Mouse (Mus musculus): Measurements from ENCODE around the gene Ecm1. TPM values are rescaled to one million over a fixed set of nuclear protein-coding genes. Genes with fewer than 3 reads are reported as not detected.

The Ecm1 gene
- polyA plus RNA-seq, 1 experiment from 2014 or later, result 10.9 TPM

Small RNAs within 50 kb of the gene (microRNA-seq; reads per million reads assigned to microRNA genes)
- 0.44 reads per million for gene Mir7014

Other genes with a start within 250 kb of the Ecm1 start
- 2.2 and 7.6 TPM in 2 replicates for gene Ctsk, start 240.3 kb downstream of the Ecm1 start, polyA plus RNA-seq (2014; fragmentation: Nextera tagmentation; extraction: Ambion mirVana)
- 8.1 and 17.1 TPM in 2 replicates for gene Ctss, start 212.8 kb downstream of the Ecm1 start, polyA plus RNA-seq (2014; fragmentation: Nextera tagmentation; extraction: Ambion mirVana)
- not detected in 2 replicates for gene Hormad1, start 179.9 kb downstream of the Ecm1 start, polyA plus RNA-seq (2014; fragmentation: Nextera tagmentation; extraction: Ambion mirVana)
- 34.0 and 36.9 TPM in 2 replicates for gene Golph3l, start 150.6 kb downstream of the Ecm1 start, polyA plus RNA-seq (2014; fragmentation: Nextera tagmentation; extraction: Ambion mirVana)
- gene Ensa, start 114.6 kb downstream of the Ecm1 start, polyA plus RNA-seq (2014; fragmentation: Nextera tagmentation; extraction: Ambion mirVana), result 97.0 and 103 TPM in 2 replicates
- gene Mcl1, start 80.8 kb downstream of the Ecm1 start, polyA plus RNA-seq (2014; fragmentation: Nextera tagmentation; extraction: Ambion mirVana), result 44.1 and 65.7 TPM in 2 replicates
- 0.80 and 1.1 TPM in 2 replicates for gene Adamtsl4, start 51.7 kb downstream of the Ecm1 start, polyA plus RNA-seq (2014; fragmentation: Nextera tagmentation; extraction: Ambion mirVana)
- 41.6 and 52.3 TPM in 2 replicates for gene Tars2, start 20.6 kb upstream of the Ecm1 start, polyA plus RNA-seq (2014; fragmentation: Nextera tagmentation; extraction: Ambion mirVana)
- 21.7 and 22.3 TPM in 2 replicates for gene Rprd2, start 79.3 kb upstream of the Ecm1 start, polyA plus RNA-seq (2014; fragmentation: Nextera tagmentation; extraction: Ambion mirVana)
- 34.0 and 44.1 TPM in 2 replicates for gene Prpf3, start 116.3 kb upstream of the Ecm1 start, polyA plus RNA-seq (2014; fragmentation: Nextera tagmentation; extraction: Ambion mirVana)
- 271 and 314 TPM in 2 replicates for gene Mrps21, start 131.9 kb upstream of the Ecm1 start, polyA plus RNA-seq (2014; fragmentation: Nextera tagmentation; extraction: Ambion mirVana)
- 3.1 and 3.9 TPM in 2 replicates for gene Ciart, start 142.7 kb upstream of the Ecm1 start, polyA plus RNA-seq (2014; fragmentation: Nextera tagmentation; extraction: Ambion mirVana)
- gene BC028528, start 152.4 kb upstream of the Ecm1 start, polyA plus RNA-seq (2014; fragmentation: Nextera tagmentation; extraction: Ambion mirVana), result 11.1 and 14.9 TPM in 2 replicates
- 34.7 and 68.9 TPM in 2 replicates for gene Aph1a, start 154.4 kb upstream of the Ecm1 start, polyA plus RNA-seq (2014; fragmentation: Nextera tagmentation; extraction: Ambion mirVana)
- 2.1 and 8.6 TPM in 2 replicates for gene Car14, start 165.1 kb upstream of the Ecm1 start, polyA plus RNA-seq (2014; fragmentation: Nextera tagmentation; extraction: Ambion mirVana)
- 45.4 and 50.1 TPM in 2 replicates for gene Anp32e, start 189.7 kb upstream of the Ecm1 start, polyA plus RNA-seq (2014; fragmentation: Nextera tagmentation; extraction: Ambion mirVana)